In the genomic region with DNA sequence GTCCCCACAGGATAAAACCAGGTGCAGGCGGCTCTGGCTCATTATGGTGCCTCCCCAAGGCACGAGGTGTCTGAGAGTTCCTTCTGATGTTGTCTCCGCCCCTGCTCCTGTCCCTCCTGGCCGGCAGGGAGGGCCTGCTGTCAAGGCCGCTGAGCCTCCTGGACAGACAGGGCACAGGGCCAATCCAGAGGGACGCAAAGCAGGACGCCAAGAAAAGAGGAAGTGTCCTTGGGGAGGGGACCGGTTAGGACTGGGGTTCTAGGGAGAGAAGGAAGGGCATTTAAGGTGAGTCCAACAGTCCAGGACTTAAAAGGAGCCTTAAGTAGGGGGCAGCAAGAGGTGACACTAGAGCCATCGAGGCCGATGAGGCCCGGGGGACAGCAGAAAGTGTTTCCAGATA, we compare ENCODE assay signal across 8 mouse cellular contexts. TPM values are rescaled to one million over a fixed set of nuclear protein-coding genes. Genes with fewer than 3 reads are reported as not detected.
DNase-seq lines count a peak whose midpoint lies in the region; ATAC-seq and TF ChIP-seq lines count a peak whose summit lies in the region.

No protein-coding gene starts in this region.

- no peak for TF ChIP-seq POLR2A in bone marrow macrophage, adult 2 months (IDR thresholded peaks at IDR 0.05; ENCODE audit: borderline replicate concordance, low read depth, low read length)

- peak overlapping the region; percentile 84 for H3K4me3 ChIP-seq in bone marrow macrophage, adult 2 months (ENCODE audit: insufficient read depth, low read length)
- H3K4me3 ChIP-seq in heart, embryonic 16.5 days (ENCODE audit: low read length) = peak overlapping the region; percentile 86
- H3K4me3 ChIP-seq in stomach, embryonic 15.5 days (replicated peaks) = peak overlapping the region; percentile 67

- 0 out of 2 replicates have a peak, but pooled peaks cover 2% of the 10 kb centered on the region for H3K9me3 ChIP-seq in heart, embryonic 16.5 days (replicated peaks; ENCODE audit: control insufficient read depth, low read length)
- no peaks in the 10 kb centered on the region for H3K9me3 ChIP-seq in stomach, embryonic 15.5 days

- no peak for TF ChIP-seq CTCF in bone marrow macrophage, adult 2 months (IDR thresholded peaks at IDR 0.05; ENCODE audit: low read depth, low read length)

- 3% methylated on average over 11 of the region's 11 CpGs for WGBS in heart, embryonic 16.5 days
- WGBS in stomach, embryonic 15.5 days = 7% methylated on average over 11 of the region's 11 CpGs

- peaks cover 13% of the 10 kb centered on the region for H3K4me1 ChIP-seq in bone marrow macrophage, adult 2 months (ENCODE audit: control insufficient read depth, insufficient read depth, low read length)
- H3K4me1 ChIP-seq in heart, embryonic 16.5 days (ENCODE audit: control insufficient read depth, insufficient read depth, low read length) = peaks cover 22% of the 10 kb centered on the region
- peaks cover 39% of the 10 kb centered on the region for H3K4me1 ChIP-seq in stomach, embryonic 15.5 days

- ATAC-seq in heart, embryonic 16.5 days (replicated peaks; ENCODE audit: extremely low read depth, insufficient read depth, low FRiP score) = peak; percentile 21; the same call in 1 of the 2 replicates
- ATAC-seq in stomach, embryonic 15.5 days (ENCODE audit: insufficient read depth, low FRiP score, low read depth) = no peak

- H3K4me2 ChIP-seq in heart, embryonic 16.5 days (ENCODE audit: low read depth, low read length) = peak overlapping the region; percentile 93
- H3K4me2 ChIP-seq in stomach, embryonic 15.5 days = peak overlapping the region; percentile 99

- peak; percentile 25 to 37 for DNase-seq in thymus, adult 18-20 months
- no peak for DNase-seq in thymus, postnatal 14 days
- DNase-seq in kidney, postnatal 10 days = peak; percentile 92
- peak; percentile 91 for DNase-seq in lung, postnatal 36 days
- no peak for DNase-seq in left cerebral cortex, adult 8-10 months (ENCODE audit: low spot score in 2 of 2)

- H3K27ac ChIP-seq in bone marrow macrophage, adult 2 months (ENCODE audit: insufficient read depth, low read depth, low read length) = peak overlapping the region; percentile 66
- peak overlapping the region; percentile 74 for H3K27ac ChIP-seq in heart, embryonic 16.5 days (ENCODE audit: low read length)
- 0 out of 2 replicates have a peak overlapping the region, but pooled peaks have one; percentile 18 for H3K27ac ChIP-seq in stomach, embryonic 15.5 days

- H3K36me3 ChIP-seq in heart, embryonic 16.5 days (ENCODE audit: control insufficient read depth, insufficient read depth) = no peaks in the 10 kb centered on the region
- no peaks in the 10 kb centered on the region for H3K36me3 ChIP-seq in stomach, embryonic 15.5 days

- H3K27me3 ChIP-seq in heart, embryonic 16.5 days (ENCODE audit: control insufficient read depth, insufficient read depth, low read length) = no peaks in the 10 kb centered on the region
- H3K27me3 ChIP-seq in stomach, embryonic 15.5 days (replicated peaks) = no peaks in the 10 kb centered on the region

- peak overlapping the region; percentile 87 for H3K9ac ChIP-seq in heart, embryonic 16.5 days (ENCODE audit: low read length)
- no peak overlapping the region for H3K9ac ChIP-seq in stomach, embryonic 15.5 days

RNA-seq across cellular contexts. Expression of gene Cpt1a, which starts 0.5 kb away (rescaled TPM):
- 59.1 and 65.3 TPM in 2 replicates for polyA plus RNA-seq in bone marrow macrophage, adult 2 months (2012; ENCODE audit: insufficient read depth, insufficient read length, missing spikeins)
- polyA plus RNA-seq in heart, embryonic 16.5 days (2015; fragmentation: Nextera tagmentation; extraction: Ambion mirVana) = 34.6 and 37.1 TPM in 2 replicates
- 20.8 and 26.1 TPM in 2 replicates for polyA plus RNA-seq in stomach, embryonic 15.5 days (2015; fragmentation: Nextera tagmentation; extraction: Ambion mirVana)
- 10 to 100 TPM; 22.4 to 29.3 (median 26.1) TPM for total RNA-seq in left cerebral cortex, adult 8-10 months (2022)

RNA-seq across cellular contexts. Expression of gene Ighmbp2, which starts 38.8 kb away (rescaled TPM):
- 4.2 and 5.4 TPM in 2 replicates for polyA plus RNA-seq in bone marrow macrophage, adult 2 months (2012; ENCODE audit: insufficient read depth, insufficient read length, missing spikeins)
- polyA plus RNA-seq in heart, embryonic 16.5 days (2015; fragmentation: Nextera tagmentation; extraction: Ambion mirVana) = 6.0 and 6.2 TPM in 2 replicates
- 8.3 and 10.0 TPM in 2 replicates for polyA plus RNA-seq in stomach, embryonic 15.5 days (2015; fragmentation: Nextera tagmentation; extraction: Ambion mirVana)
- total RNA-seq in left cerebral cortex, adult 8-10 months (2022) = 10 to 100 TPM; 10.9 to 11.9 (median 11.4) TPM

RNA-seq across cellular contexts. Expression of gene Mrpl21, which starts 38.9 kb away (rescaled TPM):
- 33.7 and 36.7 TPM in 2 replicates for polyA plus RNA-seq in bone marrow macrophage, adult 2 months (2012; ENCODE audit: insufficient read depth, insufficient read length, missing spikeins)
- 89.2 and 100 TPM in 2 replicates for polyA plus RNA-seq in heart, embryonic 16.5 days (2015; fragmentation: Nextera tagmentation; extraction: Ambion mirVana)
- 124 and 126 TPM in 2 replicates for polyA plus RNA-seq in stomach, embryonic 15.5 days (2015; fragmentation: Nextera tagmentation; extraction: Ambion mirVana)
- 10 to 100 TPM; 43.9 to 59.3 (median 46.7) TPM for total RNA-seq in left cerebral cortex, adult 8-10 months (2022)

Comparison
In these comparisons a context has a peak if more than half of its experiments do, and no peak if none do; other contexts are left out.
1. DNase-seq: peak in thymus, adult 18-20 months (2 of 2), kidney, postnatal 10 days (single experiment) and lung, postnatal 36 days (single experiment); none in thymus, postnatal 14 days (single experiment) and left cerebral cortex, adult 8-10 months (0 of 2).
2. H3K27ac ChIP-seq: peak in every context shown above with its lines; median percentile 74 in heart, embryonic 16.5 days; 66 in bone marrow macrophage, adult 2 months; 18 in stomach, embryonic 15.5 days.
3. Peak in every context shown above with its lines, with median percentiles within 50 percentile points of each other: H3K4me3 ChIP-seq.